19 mouse cellular contexts compared by ENCODE assay signal in the genomic region with DNA sequence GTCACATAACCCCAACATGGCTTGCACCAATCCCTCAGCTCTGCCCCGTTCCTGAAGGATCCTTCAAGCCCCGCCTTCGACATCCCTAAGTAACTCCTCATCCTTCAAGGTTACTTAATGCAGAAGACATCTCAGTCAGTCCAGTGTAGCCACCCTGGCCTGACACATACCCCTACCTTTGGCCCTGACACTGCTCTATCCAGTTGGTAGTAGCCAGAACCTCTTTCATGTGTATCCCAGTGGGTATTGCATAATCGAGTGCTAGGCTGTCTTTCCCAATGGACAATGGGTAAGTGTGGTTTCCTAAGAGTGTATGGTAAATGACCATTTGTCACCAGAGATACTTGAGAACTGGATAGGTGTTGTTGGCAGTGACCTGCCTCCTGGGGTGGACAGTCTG. TPM values are rescaled to one million over a fixed set of nuclear protein-coding genes. Genes with fewer than 3 reads are reported as not detected.
"Had no signal": no experiment of that assay in that cellular context is flagged by ENCODE, and none has a peak within 500 bp of the region (broad histone marks: within the 10 kb centered on the region; RNA-seq: fewer than 3 reads in every experiment).

No protein-coding gene starts in this region.

- ATAC-seq: intestine, embryonic 16.5 days had no signal

- H3K9ac ChIP-seq: lung, embryonic 14.5 days; neural tube, embryonic 15.5 days had no signal

- H3K36me3 ChIP-seq: midbrain, embryonic 10.5 days; neural tube, embryonic 15.5 days had no signal

- H3K4me3 ChIP-seq: midbrain, embryonic 10.5 days; myocyte; neural tube, embryonic 15.5 days had no signal

- H3K27ac ChIP-seq: kidney, postnatal 0 days; midbrain, embryonic 10.5 days; neural tube, embryonic 15.5 days; stomach, postnatal 0 days had no signal

- H3K4me2 ChIP-seq: lung, embryonic 14.5 days; neural tube, embryonic 15.5 days had no signal

- H3K9me3 ChIP-seq: midbrain, embryonic 10.5 days; neural tube, embryonic 15.5 days had no signal

- DNase-seq: kidney, adult 2 months; kidney, postnatal 36 days; layer of hippocampus, adult 9-11 months; left cerebral cortex, postnatal 4 days; lung, embryonic 14.5 days; lung, postnatal 10 days; lung, postnatal 4 days; midbrain, embryonic 14.5 days; right cerebral cortex, adult 18-20 months; right cerebral cortex, postnatal 25 days had no signal

- H3K27me3 ChIP-seq: neural tube, embryonic 15.5 days had no signal

- H3K4me1 ChIP-seq: neural tube, embryonic 15.5 days had no signal

RNA-seq across cellular contexts. Expression of gene Slc36a2, which starts 6.0 kb away (rescaled TPM):
- polyA plus RNA-seq: myocyte had no signal

RNA-seq across cellular contexts. Expression of gene Slc36a3, which starts 27.3 kb away (rescaled TPM):
- total RNA-seq: layer of hippocampus, adult 18-20 months; left cerebral cortex, postnatal 4 days had no signal
- polyA plus RNA-seq: intestine, embryonic 16.5 days; kidney, postnatal 0 days; limb, embryonic 14.5 days; lung, embryonic 14.5 days; midbrain, embryonic 10.5 days; midbrain, embryonic 14.5 days; myocyte; neural tube, embryonic 11.5 days; neural tube, embryonic 15.5 days had no signal
